Mouse (Mus musculus) heart, postnatal 0 days (tissue): Measurements from ENCODE around the gene Capn5.

Source experiments
- CTCF ChIP-seq: IDR thresholded peaks from 2 replicates; pipeline ENCODE4 v1.5.1; 2016; ENCODE audit warnings: antibody characterized with exemption, control low read depth, low read depth
- EP300 ChIP-seq: IDR thresholded peaks from 2 replicates; pipeline ENCODE4 v1.6.1; 2016; ENCODE audit warnings: antibody characterized with exemption, low read depth

DNA sequence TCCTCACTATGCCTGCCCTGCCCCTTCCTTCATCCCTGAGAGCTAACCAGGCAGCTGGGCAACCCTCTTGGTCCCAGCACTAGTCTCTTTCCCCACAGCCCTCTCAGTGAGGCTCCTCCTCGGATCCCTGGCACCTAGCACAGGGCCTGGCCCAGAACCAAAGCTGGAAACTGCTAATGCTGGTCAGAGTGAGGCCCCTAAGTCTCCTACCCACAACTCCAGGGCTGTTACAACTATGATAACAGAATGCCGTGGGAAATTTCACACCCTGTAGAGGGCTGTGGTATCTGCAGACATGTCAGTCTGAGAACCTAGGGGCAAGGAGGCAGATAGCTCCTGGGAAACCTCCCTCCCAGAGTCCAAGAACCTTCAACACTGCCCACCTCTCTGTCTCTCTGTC is 37.5 kb downstream of the Capn5 start:
- TF ChIP-seq CTCF (no peak), EP300 (no peak)
